Mouse (Mus musculus) kidney, adult 2 months (tissue): ENCODE measurements around the gene Pde4d. TPM values are rescaled to one million over a fixed set of nuclear protein-coding genes. Genes with fewer than 3 reads are reported as not detected.

Source experiments
- DNase-seq: peaks from one replicate; pipeline ENCODE4 v3.0.0; 2021
- H3K27ac ChIP-seq: fragments of 200-500 bp; 2 replicates; pipeline ENCODE4 v1.5.1; 2012; ENCODE audit warnings: low read depth, low read length, control low read depth, inconsistent platforms; ENCODE audit not compliant: insufficient read depth
- H3K27me3 ChIP-seq: fragments of 200-500 bp; replicated peaks from 2 replicates; pipeline ENCODE4 v1.6.1; 2012; ENCODE audit warnings: mild to moderate bottlenecking, moderate library complexity, low read length, inconsistent platforms; ENCODE audit not compliant: control insufficient read depth, insufficient read depth
- H3K36me3 ChIP-seq: fragments of 200-500 bp; 2 replicates; pipeline ENCODE4 v1.6.1; 2012; ENCODE audit warnings: mild to moderate bottlenecking, moderate library complexity, low read length, inconsistent platforms; ENCODE audit not compliant: control insufficient read depth, insufficient read depth
- H3K4me1 ChIP-seq: fragments of 200-500 bp; 2 replicates; pipeline ENCODE4 v1.6.1; 2011; ENCODE audit warnings: low read length; ENCODE audit not compliant: control insufficient read depth, insufficient read depth
- H3K4me3 ChIP-seq: fragments of 200-500 bp; 2 replicates; pipeline ENCODE4 v1.5.1; 2011; ENCODE audit warnings: mild to moderate bottlenecking, low read depth, low read length, control low read depth; ENCODE audit not compliant: insufficient read depth
- CTCF ChIP-seq: fragments of 200-500 bp; conservative IDR thresholded peaks from 2 replicates; pipeline ENCODE4 v1.5.1; 2011; ENCODE audit warnings: low read depth, mild to moderate bottlenecking, control low read depth, low read length, moderate library complexity, mixed read lengths; ENCODE audit not compliant: insufficient read depth, insufficient read length
- POLR2A ChIP-seq: fragments of 200-500 bp; IDR thresholded peaks from one replicate; pipeline ENCODE4 v1.6.1; 2011; ENCODE audit warnings: low read depth, low read length, control low read depth
- WGBS: fragments of 180-500 bp; shearing (Covaris S2); methylation state at CpG from one replicate; pipeline ENCODE4 v1.1.7; 2018; 5-methylcytosine and 5-hydroxymethylcytosine counted together
- polyA plus RNA-seq: library from polyadenylated mRNA; depleted of rRNA; stranded (reverse); fragments of >200 nt; gene quantifications from 2 replicates; pipeline ENCODE4 v1.2.3, GENCODE M21; 2012

Gene Pde4d
- polyA plus RNA-seq, 1 experiment, result 18.3 TPM

GRCm38 (mm10) chr13:108536951-108537350 is 87.2 kb downstream of the Pde4d start:
- no peak overlapping the region for H3K4me3 ChIP-seq
- 63% methylated on average over 6 of the region's 6 CpGs for WGBS
- H3K27ac ChIP-seq, result peak overlapping the region; percentile 96
- H3K4me1 ChIP-seq, result peaks cover 15% of the 10 kb centered on the region
- TF ChIP-seq CTCF (no peak), POLR2A (no peak)
- no peaks in the 10 kb centered on the region for H3K27me3 ChIP-seq
- DNase-seq, result no peak
- H3K36me3 ChIP-seq, result no peaks in the 10 kb centered on the region

GRCm38 (mm10) chr13:108538760-108539369 is 89.1 kb downstream of the Pde4d start:
- Histone ChIP-seq H3K4me1 (peaks cover 17% of the 10 kb centered on the region), H3K27me3 (no peaks in the 10 kb centered on the region), H3K27ac (no peak overlapping the region), H3K36me3 (no peaks in the 10 kb centered on the region), H3K4me3 (no peak overlapping the region)
- TF ChIP-seq CTCF, result no peak
- TF ChIP-seq POLR2A, result no peak
- 91% methylated on average over 1 of the region's 1 CpGs for WGBS
- DNase-seq, result no peak

- peaks cover 14% of the 10 kb centered on the region for H3K4me1 ChIP-seq
- H3K4me3 ChIP-seq, result no peak overlapping the region
- no peak for TF ChIP-seq POLR2A
- no peak for TF ChIP-seq CTCF
- DNase-seq, result peak; percentile 10
- H3K27ac ChIP-seq, result peak overlapping the region; percentile 60
- no peaks in the 10 kb centered on the region for H3K36me3 ChIP-seq
- H3K27me3 ChIP-seq, result no peaks in the 10 kb centered on the region
- 74% methylated on average over 3 of the region's 3 CpGs for WGBS
Measured at GRCm38 (mm10) chr13:108541488-108541887, 91.7 kb downstream of the Pde4d start.

- DNase-seq, result peak; percentile 93
- no peak for TF ChIP-seq POLR2A
- no peak for TF ChIP-seq CTCF
- no peak overlapping the region for H3K4me3 ChIP-seq
- no peaks in the 10 kb centered on the region for H3K27me3 ChIP-seq
- no peaks in the 10 kb centered on the region for H3K36me3 ChIP-seq
- peaks cover 7% of the 10 kb centered on the region; the same call in 1 of the 2 replicates for H3K4me1 ChIP-seq
- peak overlapping the region; percentile 76 for H3K27ac ChIP-seq
- 20% methylated on average over 5 of the region's 5 CpGs for WGBS
Measured at GRCm38 (mm10) chr13:108542342-108542761, 92.6 kb downstream of the Pde4d start.

GRCm38 (mm10) chr13:108552288-108552687 is 102.5 kb downstream of the Pde4d start:
- 53% methylated on average over 5 of the region's 5 CpGs for WGBS
- no peaks in the 10 kb centered on the region for H3K27me3 ChIP-seq
- no peak overlapping the region for H3K4me3 ChIP-seq
- no peaks in the 10 kb centered on the region for H3K36me3 ChIP-seq
- DNase-seq, result no peak
- peaks cover 10% of the 10 kb centered on the region for H3K4me1 ChIP-seq
- no peak overlapping the region for H3K27ac ChIP-seq
- TF ChIP-seq POLR2A (no peak), CTCF (no peak)

- Histone ChIP-seq H3K36me3 (no peaks in the 10 kb centered on the region), H3K27me3 (no peaks in the 10 kb centered on the region), H3K4me3 (no peak overlapping the region), H3K4me1 (peaks cover 10% of the 10 kb centered on the region), H3K27ac (no peak overlapping the region)
- 60% methylated on average over 5 of the region's 5 CpGs for WGBS
- DNase-seq, result no peak
- TF ChIP-seq CTCF (no peak), POLR2A (no peak)
Measured at GRCm38 (mm10) chr13:108552995-108553394, 103.2 kb downstream of the Pde4d start.

- TF ChIP-seq CTCF (no peak), POLR2A (no peak)
- peak; percentile 10 for DNase-seq
- Histone ChIP-seq H3K4me3 (no peak overlapping the region), H3K4me1 (peaks cover 10% of the 10 kb centered on the region), H3K27me3 (no peaks in the 10 kb centered on the region), H3K27ac (no peak overlapping the region), H3K36me3 (no peaks in the 10 kb centered on the region)
Measured at GRCm38 (mm10) chr13:108554901-108555300, 105.2 kb downstream of the Pde4d start.

- Histone ChIP-seq H3K27me3 (no peaks in the 10 kb centered on the region), H3K4me3 (no peak overlapping the region), H3K4me1 (peaks cover 8% of the 10 kb centered on the region; the same call in 1 of the 2 replicates), H3K27ac (no peak overlapping the region), H3K36me3 (no peaks in the 10 kb centered on the region)
- no peak for TF ChIP-seq CTCF
- TF ChIP-seq POLR2A, result no peak
- WGBS, result 50% methylated on average over 3 of the region's 3 CpGs
- no peak for DNase-seq
Measured at GRCm38 (mm10) chr13:108596938-108597337, 147.2 kb downstream of the Pde4d start.
